Mouse (Mus musculus) erythroblast, embryonic 14.5 days (primary cell): Measurements from ENCODE around the gene Timp3.

Experiments
- GATA1 ChIP-seq: IDR thresholded peaks from 2 replicates; pipeline ENCODE4 v1.6.1; 2012; ENCODE audit warnings: low read length, inconsistent platforms, mixed read lengths
- TAL1 ChIP-seq: IDR thresholded peaks from 3 replicates; pipeline ENCODE4 v1.6.1; 2012; ENCODE audit warnings: low read length, inconsistent platforms, mixed read lengths

GRCm38 (mm10) chr10:86367346-86367745 is 67.2 kb downstream of the Timp3 start:
- TF ChIP-seq GATA1 = no peak
- TF ChIP-seq TAL1 = no peak
